Mouse (Mus musculus): ENCODE measurements around the gene Susd6.

GRCm38 (mm10) chr12:80759387-80759712 lies 31.0 kb upstream of the Susd6 start:
- TF ChIP-seq CTCF (IDR thresholded peaks at IDR 0.05; ENCODE audit: insufficient read depth, low read depth, low read length) = no peak
- TF ChIP-seq POLR2A (IDR thresholded peaks at IDR 0.05; ENCODE audit: insufficient read depth, low read depth, low read length) = no peak

Data from olfactory bulb, adult 2 months (tissue).